Mouse (Mus musculus) C3H10T1/2 (cell line): ENCODE data around the gene Ubtd1. TPM values are rescaled to one million over a fixed set of nuclear protein-coding genes. Genes with fewer than 3 reads are reported as not detected.

ENCODE experiments used
- polyA plus RNA-seq, 2 experiments: library from polyadenylated mRNA; unstranded; fragments of >200 nt; fragmentation: generic; extraction: Trizol; gene quantifications; one replicate each; pipeline ENCODE4 v1.2.1; 2012; ENCODE audit warnings: missing spikeins in 2 of 2

The Ubtd1 gene
- 10 to 100 TPM; 51.9 to 95.9 TPM for polyA plus RNA-seq

GRCm38 (mm10) chr19:41981595-41981927 is at the start of gene Ubtd1:
Gene Ubtd1 (plus strand): TSS chr19:41981763.

GRCm38 (mm10) chr19:41933179-41934086 is 48.1 kb upstream of the Ubtd1 start, which contains the start of the genes Exosc1 and Zdhhc16:
Gene Exosc1 (minus strand): TSS chr19:41933423.
Gene Zdhhc16 (plus strand): TSS chr19:41933480.

GRCm38 (mm10) chr19:41980819-41981594 is 556 bp upstream of the Ubtd1 start, which contains the start of gene Mms19:
Gene Mms19 (minus strand): TSS chr19:41981157.

GRCm38 (mm10) chr19:42035456-42036248 is 54.1 kb downstream of the Ubtd1 start, which contains the start of gene Ankrd2:
Gene Ankrd2 (plus strand): TSS chr19:42036000.

GRCm38 (mm10) chr19:42045269-42046102 is 63.9 kb downstream of the Ubtd1 start, which contains the start of gene Hoga1:
Gene Hoga1 (plus strand): TSS chr19:42045610.

GRCm38 (mm10) chr19:42051948-42052347 is 70.4 kb downstream of the Ubtd1 start, which contains the start of gene 4933411K16Rik:
Gene 4933411K16Rik (plus strand): TSS chr19:42052248.

Other genes starting within 250 kb of the Ubtd1 start
- gene Slit1, start 238.1 kb upstream of the Ubtd1 start, polyA plus RNA-seq = not detected
- gene Arhgap19, start 179.7 kb upstream of the Ubtd1 start, polyA plus RNA-seq = 10 to 100 TPM in 1 of 2 experiments, under 1 TPM in 1; 0.87 to 10.5 TPM
- gene Frat1, start 151.8 kb upstream of the Ubtd1 start, polyA plus RNA-seq = 1 to 10 TPM in 1 of 2 experiments, under 1 TPM in 1; 0.11 to 3.5 TPM
- gene Frat2, start 133.6 kb upstream of the Ubtd1 start, polyA plus RNA-seq = 1 to 10 TPM in 1 of 2 experiments, under 1 TPM in 1; 0.50 to 4.9 TPM
- gene Rrp12, start 85.6 kb upstream of the Ubtd1 start, polyA plus RNA-seq = 10 to 100 TPM in 1 of 2 experiments, 1 to 10 TPM in 1; 5.0 to 21.2 TPM
- gene Pgam1, start 69.8 kb upstream of the Ubtd1 start, polyA plus RNA-seq = 100 to 1,000 TPM; 304 to 538 TPM
- 10 to 100 TPM; 21.8 to 30.0 TPM for gene Exosc1, start 48.3 kb upstream of the Ubtd1 start, polyA plus RNA-seq
- 10 to 100 TPM; 48.3 to 54.1 TPM for gene Zdhhc16, start 48.3 kb upstream of the Ubtd1 start, polyA plus RNA-seq
- gene Mms19, start 606 bp upstream of the Ubtd1 start, polyA plus RNA-seq = 10 to 100 TPM; 24.7 to 41.5 TPM
- gene Ankrd2, start 54.2 kb downstream of the Ubtd1 start, polyA plus RNA-seq = under 1 TPM; 0.08 to 0.25 TPM
- 1 to 10 TPM in 1 of 2 experiments, under 1 TPM in 1; 0.44 to 3.4 TPM for gene Hoga1, start 63.8 kb downstream of the Ubtd1 start, polyA plus RNA-seq
- under 1 TPM; 0.02 to 0.35 TPM for gene 4933411K16Rik, start 70.5 kb downstream of the Ubtd1 start, polyA plus RNA-seq
- gene Morn4, start 104.6 kb downstream of the Ubtd1 start, polyA plus RNA-seq = 10 to 100 TPM; 17.0 to 38.3 TPM
- 10 to 100 TPM; 12.0 to 26.5 TPM for gene Pi4k2a, start 108.7 kb downstream of the Ubtd1 start, polyA plus RNA-seq
- 100 to 1,000 TPM in 1 of 2 experiments, 10 to 100 TPM in 1; 94.1 to 242 TPM for gene Avpi1, start 147.3 kb downstream of the Ubtd1 start, polyA plus RNA-seq
- gene Marveld1, start 165.6 kb downstream of the Ubtd1 start, polyA plus RNA-seq = 100 to 1,000 TPM in 1 of 2 experiments, 10 to 100 TPM in 1; 28.1 to 111 TPM
- gene Zfyve27, start 182.2 kb downstream of the Ubtd1 start, polyA plus RNA-seq = 10 to 100 TPM in 1 of 2 experiments, 1 to 10 TPM in 1; 5.6 to 20.4 TPM
- gene Sfrp5, start 220.5 kb downstream of the Ubtd1 start, polyA plus RNA-seq = under 1 TPM in 1 of 2 experiments, not detected in 1; 0.05 TPM